Mouse (Mus musculus) neural tube, embryonic 14.5 days (tissue): Measurements from ENCODE around the gene Stn1. TPM values are rescaled to one million over a fixed set of nuclear protein-coding genes. Genes with fewer than 3 reads are reported as not detected.

ENCODE experiments used
- ATAC-seq: fragments of 200-750 bp; cut with Nextera tagmentation; 2 replicates; pipeline ENCODE4 v1.8.0; 2017; ENCODE audit warnings: low read depth, mild to moderate bottlenecking, moderate TSS enrichment, moderate library complexity
- H3K27ac ChIP-seq: fragments of 300-500 bp; sonication (generic); 2 replicates; pipeline ENCODE4 v1.5.1; 2014; ENCODE audit warnings: low read depth, mild to moderate bottlenecking, control low read depth, low read length, moderate library complexity, mixed read lengths
- H3K27me3 ChIP-seq: fragments of 300-500 bp; sonication (generic); 2 replicates; pipeline ENCODE4 v1.6.1; 2014; ENCODE audit warnings: low read length; ENCODE audit not compliant: control insufficient read depth, insufficient read depth
- H3K36me3 ChIP-seq: fragments of 300-500 bp; sonication (generic); 2 replicates; pipeline ENCODE4 v1.6.1; 2014; ENCODE audit warnings: low read length, mixed read lengths; ENCODE audit not compliant: control insufficient read depth, insufficient read depth
- H3K4me1 ChIP-seq: fragments of 300-500 bp; sonication (generic); 2 replicates; pipeline ENCODE4 v1.6.1; 2014; ENCODE audit warnings: low read length; ENCODE audit not compliant: control insufficient read depth, insufficient read depth
- H3K4me2 ChIP-seq: fragments of 300-500 bp; sonication (generic); 2 replicates; pipeline ENCODE4 v1.6.1; 2014; ENCODE audit warnings: mild to moderate bottlenecking, low read depth, low read length, control low read depth
- H3K4me3 ChIP-seq: fragments of 300-500 bp; sonication (generic); 2 replicates; pipeline ENCODE4 v1.5.1; 2014; ENCODE audit warnings: low read depth, low read length, control low read depth, mixed read lengths
- H3K9ac ChIP-seq: fragments of 300-500 bp; sonication (generic); replicated peaks from 2 replicates; pipeline ENCODE4 v1.6.1; 2014; ENCODE audit warnings: low read depth, mild to moderate bottlenecking, control low read depth, low read length, mixed read lengths
- H3K9me3 ChIP-seq: fragments of 300-500 bp; sonication (generic); 2 replicates; pipeline ENCODE4 v1.6.1; 2016; ENCODE audit warnings: low read length; ENCODE audit not compliant: control insufficient read depth
- WGBS: fragments of 180-500 bp; shearing (Covaris S2); extraction: QIAGEN DNeasy Blood & Tissue Kit; methylation state at CpG from one replicate; pipeline ENCODE4 v1.1.7; 2014; 5-methylcytosine and 5-hydroxymethylcytosine counted together
- polyA plus RNA-seq: library from polyadenylated mRNA; unstranded; fragments of >200 nt; fragmentation: Nextera tagmentation; extraction: Ambion mirVana; gene quantifications from 2 replicates; pipeline ENCODE4 v1.2.1, GENCODE M21; 2014

Stn1 gene
- polyA plus RNA-seq, 1 experiment from 2014 or later: 26.0 TPM

GRCm38 (mm10) chr19:47516879-47517278, 20.4 kb downstream of the Stn1 start:
- H3K4me3 ChIP-seq: no peak overlapping the region
- no peak overlapping the region for H3K4me2 ChIP-seq
- H3K27me3 ChIP-seq: no peaks in the 10 kb centered on the region
- no peak for ATAC-seq
- no peaks in the 10 kb centered on the region for H3K9me3 ChIP-seq
- H3K9ac ChIP-seq: no peak overlapping the region
- WGBS: 94% methylated on average over 12 of the region's 12 CpGs
- H3K27ac ChIP-seq: no peak overlapping the region
- H3K36me3 ChIP-seq: no peaks in the 10 kb centered on the region
- H3K4me1 ChIP-seq: peaks cover 2% of the 10 kb centered on the region; the same call in 1 of the 2 replicates

GRCm38 (mm10) chr19:47515091-47515490, 22.2 kb downstream of the Stn1 start:
- no peaks in the 10 kb centered on the region for H3K36me3 ChIP-seq
- no peak overlapping the region for H3K4me2 ChIP-seq
- H3K27ac ChIP-seq: no peak overlapping the region
- 80% methylated on average over 5 of the region's 5 CpGs for WGBS
- no peak overlapping the region for H3K9ac ChIP-seq
- no peaks in the 10 kb centered on the region for H3K9me3 ChIP-seq
- ATAC-seq: no peak
- peaks cover 10% of the 10 kb centered on the region; the same call in 1 of the 2 replicates for H3K4me1 ChIP-seq
- no peak overlapping the region for H3K4me3 ChIP-seq
- H3K27me3 ChIP-seq: no peaks in the 10 kb centered on the region

GRCm38 (mm10) chr19:47513618-47513897, 23.7 kb downstream of the Stn1 start:
- peaks cover 9% of the 10 kb centered on the region; the same call in 1 of the 2 replicates for H3K4me1 ChIP-seq
- no peak overlapping the region for H3K27ac ChIP-seq
- H3K9ac ChIP-seq: no peak overlapping the region
- H3K9me3 ChIP-seq: no peaks in the 10 kb centered on the region
- H3K36me3 ChIP-seq: no peaks in the 10 kb centered on the region
- 86% methylated on average over 4 of the region's 4 CpGs for WGBS
- H3K4me3 ChIP-seq: no peak overlapping the region
- ATAC-seq: no peak
- no peaks in the 10 kb centered on the region for H3K27me3 ChIP-seq
- no peak overlapping the region for H3K4me2 ChIP-seq

- H3K4me3 ChIP-seq: no peak overlapping the region
- no peak for ATAC-seq
Measured at GRCm38 (mm10) chr19:47512794-47513617, 24.3 kb downstream of the Stn1 start.

GRCm38 (mm10) chr19:47511958-47512357, 25.3 kb downstream of the Stn1 start:
- ATAC-seq: no peak
- 84% methylated on average over 6 of the region's 6 CpGs for WGBS

More at GRCm38 (mm10) chr19:47512794-47513617, 24.3 kb downstream of the Stn1 start:
- 92% methylated on average over 21 of the region's 21 CpGs for WGBS
- H3K27me3 ChIP-seq: no peaks in the 10 kb centered on the region
- peaks cover 8% of the 10 kb centered on the region; the same call in 1 of the 2 replicates for H3K4me1 ChIP-seq
- no peaks in the 10 kb centered on the region for H3K9me3 ChIP-seq
- H3K36me3 ChIP-seq: no peaks in the 10 kb centered on the region
- H3K27ac ChIP-seq: no peak overlapping the region
- H3K9ac ChIP-seq: no peak overlapping the region
- no peak overlapping the region for H3K4me2 ChIP-seq

GRCm38 (mm10) chr19:47511294-47511675, 26.0 kb downstream of the Stn1 start:
- 68% methylated on average over 7 of the region's 7 CpGs for WGBS
- Histone ChIP-seq H3K36me3 (no peaks in the 10 kb centered on the region), H3K9ac (no peak overlapping the region), H3K9me3 (no peaks in the 10 kb centered on the region), H3K4me1 (peaks cover 10% of the 10 kb centered on the region; the same call in 1 of the 2 replicates), H3K27ac (no peak overlapping the region; the same call in 1 of the 2 replicates), H3K27me3 (no peaks in the 10 kb centered on the region), H3K4me2 (no peak overlapping the region), H3K4me3 (no peak overlapping the region)
- no peak for ATAC-seq

More at GRCm38 (mm10) chr19:47511958-47512357, 25.3 kb downstream of the Stn1 start:
- no peak overlapping the region for H3K4me2 ChIP-seq
- no peaks in the 10 kb centered on the region for H3K9me3 ChIP-seq
- no peak overlapping the region for H3K4me3 ChIP-seq
- H3K27me3 ChIP-seq: no peaks in the 10 kb centered on the region
- no peaks in the 10 kb centered on the region for H3K36me3 ChIP-seq
- peaks cover 10% of the 10 kb centered on the region; the same call in 1 of the 2 replicates for H3K4me1 ChIP-seq
- no peak overlapping the region for H3K27ac ChIP-seq
- no peak overlapping the region for H3K9ac ChIP-seq

- 28% methylated on average over 25 of the region's 25 CpGs for WGBS
- Histone ChIP-seq H3K4me2 (no peak overlapping the region), H3K27me3 (no peaks in the 10 kb centered on the region), H3K4me1 (peaks cover 10% of the 10 kb centered on the region; the same call in 1 of the 2 replicates), H3K4me3 (no peak overlapping the region), H3K36me3 (no peaks in the 10 kb centered on the region), H3K9me3 (no peaks in the 10 kb centered on the region), H3K9ac (0 out of 2 replicates have a peak overlapping the region, but pooled peaks have one; percentile 11), H3K27ac (peak overlapping the region; percentile 62)
- no peak for ATAC-seq
Measured at GRCm38 (mm10) chr19:47510473-47511293, 26.6 kb downstream of the Stn1 start.

- no peaks in the 10 kb centered on the region for H3K9me3 ChIP-seq
- peaks cover 10% of the 10 kb centered on the region; the same call in 1 of the 2 replicates for H3K4me1 ChIP-seq
- no peak overlapping the region for H3K4me2 ChIP-seq
- no peak overlapping the region for H3K9ac ChIP-seq
- WGBS: 83% methylated on average over 7 of the region's 7 CpGs
- H3K4me3 ChIP-seq: no peak overlapping the region
- no peaks in the 10 kb centered on the region for H3K27me3 ChIP-seq
- peak overlapping the region; percentile 62; the same call in 1 of the 2 replicates for H3K27ac ChIP-seq
- ATAC-seq: no peak
- H3K36me3 ChIP-seq: no peaks in the 10 kb centered on the region
Measured at GRCm38 (mm10) chr19:47510135-47510472, 27.2 kb downstream of the Stn1 start.
